Mouse (Mus musculus) hematopoietic stem cell, adult 5-6 weeks (primary cell): ENCODE measurements around the gene Cyp2w1. TPM values are rescaled to one million over a fixed set of nuclear protein-coding genes. Genes with fewer than 3 reads are reported as not detected.

Source experiments
- ATAC-seq, 2 experiments: fragments of 125-278 bp in 1 of 2; replicated peaks in 1 of 2; 2 replicates each; pipeline ENCODE4 v1.8.0; 2016 to 2017; ENCODE audit warnings: inconsistent platforms in 2 of 2, mild to moderate bottlenecking in 2 of 2, moderate number of reproducible peaks in 2 of 2, low read depth in 1 of 2, moderate TSS enrichment in 1 of 2; ENCODE audit not compliant: low FRiP score in 2 of 2, poor library complexity in 2 of 2, severe bottlenecking in 2 of 2, insufficient read depth in 1 of 2, low TSS enrichment in 1 of 2
- total RNA-seq: library from RNA; stranded (forward); fragments of 172-1452, 232-1000 nt; gene quantifications from 2 replicates; pipeline ENCODE4 v1.2.3, GENCODE M21; 2017

Cyp2w1 gene
- total RNA-seq: not detected in 2 replicates

DNA sequence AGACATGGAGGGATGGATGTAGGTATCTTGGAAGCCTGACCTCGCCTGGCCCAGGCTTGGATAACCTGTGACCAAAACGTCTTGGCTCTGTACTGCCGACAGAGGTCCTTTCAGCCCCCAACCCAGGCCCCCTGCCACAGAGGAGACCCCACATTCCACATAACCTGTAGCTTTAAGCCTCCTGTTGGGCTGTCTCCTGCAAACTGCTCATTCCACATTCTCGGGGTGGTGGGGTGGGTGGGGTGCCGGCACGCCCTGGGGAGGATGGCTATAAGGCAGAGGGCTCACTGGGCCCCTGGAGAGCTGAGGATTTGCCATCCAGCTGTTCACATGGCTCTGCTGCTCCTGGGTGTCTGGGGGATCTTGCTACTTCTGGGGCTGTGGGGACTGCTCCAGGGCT, at the start of gene Cyp2w1:
TSS of gene Cyp2w1 (plus strand) at position 301 of the 400 bp plus-strand sequence.
- no peak for ATAC-seq

DNA sequence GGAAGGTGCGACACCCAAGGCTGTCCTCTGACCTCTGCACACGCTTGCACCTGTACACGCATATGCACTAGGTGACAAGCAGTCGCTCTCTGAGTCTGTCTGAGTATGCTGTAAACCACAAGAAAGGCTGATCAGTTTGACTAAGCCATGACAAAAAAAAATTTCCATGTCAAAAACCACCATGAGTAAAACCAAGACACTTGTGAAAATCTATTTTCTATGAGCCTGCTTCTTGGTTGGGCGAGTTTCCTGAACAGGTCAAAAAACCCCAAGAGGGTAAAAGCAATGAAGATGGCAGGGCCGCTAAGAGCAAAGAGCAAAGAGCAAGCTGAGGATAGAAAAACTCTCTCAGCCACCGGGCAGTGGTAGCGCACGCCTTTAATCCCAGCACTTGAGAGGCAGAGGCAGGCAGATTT, 48.8 kb upstream of the Cyp2w1 start:
- no peak for ATAC-seq

DNA sequence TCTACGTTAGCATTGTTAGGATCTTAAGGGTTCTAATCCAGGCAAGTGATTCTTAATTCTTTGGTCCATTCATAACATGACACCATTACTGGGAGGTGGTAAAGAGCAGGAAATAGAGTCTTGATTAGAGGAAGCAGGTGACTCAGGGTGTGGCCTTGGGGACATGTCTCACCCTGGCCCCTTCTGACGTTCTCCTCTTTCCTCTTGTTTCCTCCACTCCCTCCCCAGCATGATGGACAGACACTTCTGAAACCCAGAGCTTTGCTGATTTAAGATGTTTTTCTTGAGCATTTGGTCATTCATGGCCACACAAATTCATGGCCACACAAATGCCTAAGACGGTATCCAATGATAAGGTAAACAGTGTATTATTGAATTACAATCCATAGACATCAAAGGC, 42.5 kb upstream of the Cyp2w1 start:
- ATAC-seq: no peak

DNA sequence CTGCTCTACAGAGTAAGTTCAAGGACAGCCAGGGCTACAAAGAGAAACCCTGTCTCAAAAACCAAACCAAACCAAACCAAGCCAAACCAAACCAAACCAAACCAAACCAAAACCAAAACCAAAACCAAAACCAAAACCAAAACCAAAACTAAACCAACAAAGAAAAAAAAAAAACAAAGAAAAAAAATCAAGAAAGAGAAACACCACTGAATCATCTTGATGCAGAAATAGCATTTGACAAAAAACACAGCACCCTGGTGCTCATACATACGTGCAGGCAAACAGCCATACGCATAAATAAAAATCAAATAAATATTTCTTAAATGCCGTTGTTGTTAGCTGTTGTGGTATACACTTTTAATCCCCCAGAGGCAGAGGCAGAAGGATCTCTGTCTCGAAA, 41.9 kb upstream of the Cyp2w1 start:
- no peak for ATAC-seq

DNA sequence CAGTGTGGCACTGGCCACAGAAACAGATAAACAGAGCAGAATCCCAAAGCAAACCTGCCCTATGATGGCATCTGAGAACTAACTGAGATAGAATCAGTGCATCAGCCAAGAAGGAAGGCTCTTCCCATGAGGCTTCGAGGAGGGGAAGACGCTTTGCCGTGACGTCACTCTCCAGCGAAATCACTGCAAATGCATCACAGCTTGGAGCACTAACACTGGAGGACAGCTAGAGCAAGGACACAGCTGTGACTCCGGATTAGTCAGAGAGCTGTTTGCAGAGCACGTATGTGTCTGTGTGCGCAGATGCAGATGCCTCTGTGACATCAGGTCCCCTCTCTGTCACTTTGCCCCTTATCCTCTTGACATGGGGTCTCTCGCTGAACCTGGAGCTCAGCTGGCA, 40.6 kb upstream of the Cyp2w1 start:
- no peak for ATAC-seq

DNA sequence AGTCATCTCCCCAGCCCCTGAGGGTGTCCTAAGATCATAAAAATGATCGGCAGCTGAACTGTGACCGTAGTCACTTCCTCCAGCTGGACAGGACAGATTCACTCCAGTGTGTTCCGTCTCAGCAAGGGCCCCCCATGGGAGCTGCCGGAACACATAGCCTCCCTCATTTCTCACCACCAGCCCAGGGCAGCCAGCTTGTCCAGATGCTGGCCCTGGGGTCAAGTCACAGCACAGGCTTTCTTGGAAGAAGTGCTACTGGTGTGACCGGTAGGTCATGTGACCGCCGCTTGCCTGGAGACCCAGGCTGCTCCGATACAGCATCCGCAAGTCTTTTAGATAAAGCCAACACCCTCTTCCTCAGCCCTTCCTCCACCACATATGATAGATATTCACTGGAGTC, 38.9 kb upstream of the Cyp2w1 start:
- no peak for ATAC-seq

DNA sequence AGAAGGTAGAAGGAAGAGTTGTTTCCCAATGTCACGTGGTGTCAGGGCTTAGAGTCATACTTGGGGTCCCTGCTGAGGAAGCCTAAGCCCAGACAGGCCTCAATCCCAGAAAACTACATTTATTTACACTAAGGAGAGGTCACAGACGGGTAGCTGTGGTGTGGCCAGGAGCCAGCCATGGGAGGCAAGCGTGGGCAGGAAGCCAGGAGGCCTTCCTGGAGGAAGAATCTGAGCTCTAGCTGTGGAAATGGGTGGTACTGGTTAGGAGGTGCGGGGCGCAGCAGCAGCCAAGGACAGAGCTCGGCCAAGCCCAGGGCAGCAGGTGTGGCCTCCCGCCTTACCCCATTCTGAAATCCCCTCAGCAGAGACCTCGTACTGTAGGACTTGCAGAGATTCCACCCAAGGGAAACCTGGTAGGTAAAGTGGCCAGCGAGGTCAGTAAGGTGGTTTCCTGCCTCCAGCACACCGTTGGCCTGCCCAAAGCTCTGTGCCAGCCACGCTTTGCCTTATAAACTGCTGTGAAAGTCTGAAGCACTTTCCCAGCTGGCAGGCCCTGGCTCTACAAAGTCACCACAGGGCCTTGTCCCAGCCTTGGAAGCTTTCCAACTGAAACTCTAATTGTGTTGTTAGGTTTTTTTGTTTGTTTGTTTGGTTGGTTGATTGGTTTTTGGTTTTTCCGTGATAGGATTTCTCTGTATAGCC, 37.3 kb upstream of the Cyp2w1 start:
- peak in 1 of 2 experiments; percentile 23; a peak in 1 of 4 replicates for ATAC-seq

DNA sequence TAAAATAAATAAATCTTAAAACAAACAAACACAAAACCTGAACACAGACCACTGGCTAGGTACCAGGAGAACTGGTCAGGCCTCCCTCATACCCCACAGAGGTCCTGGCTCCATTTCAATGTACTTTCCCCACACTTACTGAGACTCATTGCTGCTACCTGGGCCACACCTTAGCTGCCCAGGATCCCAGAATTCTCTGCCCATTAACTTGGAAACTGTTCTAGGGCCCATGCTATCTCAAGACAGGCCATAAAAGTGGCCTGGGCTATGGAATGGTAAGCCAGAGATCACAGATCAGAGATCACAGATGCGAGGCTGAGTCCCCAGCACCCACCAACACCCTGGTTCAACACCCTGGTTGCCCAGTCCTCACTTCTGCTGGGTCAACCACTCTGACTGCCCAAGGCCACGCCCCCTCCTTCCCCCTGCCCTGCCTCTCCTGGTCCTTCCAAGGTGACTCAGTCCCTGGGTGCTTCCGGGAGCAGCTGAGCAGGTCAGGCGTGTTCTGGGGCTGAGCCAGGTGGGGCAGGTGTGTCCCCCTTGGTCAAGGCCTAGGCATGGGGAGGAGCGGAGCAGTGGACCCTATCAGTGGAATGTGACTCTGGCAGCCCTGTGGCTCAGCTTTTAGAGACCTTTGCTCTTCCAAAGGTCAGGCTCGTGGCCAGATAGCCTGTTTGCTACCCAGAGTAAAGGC, 35.3 kb upstream of the Cyp2w1 start:
- ATAC-seq: no peak

DNA sequence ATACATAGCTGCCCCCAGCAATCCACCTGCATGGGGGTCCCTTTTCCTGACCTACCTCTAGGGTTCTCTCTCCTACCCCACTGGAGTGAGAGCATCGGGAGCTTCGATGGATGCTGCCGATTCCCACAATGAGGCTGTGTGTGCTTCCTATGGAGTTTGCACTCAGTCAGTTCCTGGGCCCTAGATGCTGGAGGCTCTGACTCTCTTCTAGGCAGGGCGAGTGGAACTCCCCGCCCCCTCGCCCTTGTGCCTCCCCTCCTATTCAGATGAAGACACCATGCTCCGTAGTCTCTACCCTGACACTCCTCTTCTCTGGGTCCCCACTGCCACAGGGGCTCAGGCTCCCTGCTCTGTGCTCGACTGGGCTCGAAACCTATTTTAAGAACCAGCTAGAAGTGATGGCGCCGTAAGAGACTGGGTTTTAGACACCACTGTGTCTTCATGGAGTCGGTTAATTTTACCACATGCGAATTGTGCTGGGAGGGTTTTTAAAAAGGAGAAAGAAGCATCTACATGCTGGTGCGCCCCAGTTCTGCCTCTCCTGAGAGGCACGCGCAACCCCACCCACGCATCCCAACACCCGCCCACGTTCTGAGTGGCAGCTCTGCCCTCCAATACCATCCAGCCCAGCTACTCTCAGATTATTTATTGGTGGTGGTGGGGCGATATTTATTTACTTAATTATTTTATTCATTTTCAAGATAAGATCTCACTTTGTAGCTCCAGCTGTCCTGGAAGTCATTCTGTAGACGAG, 34.5 kb upstream of the Cyp2w1 start:
- ATAC-seq: no peak

DNA sequence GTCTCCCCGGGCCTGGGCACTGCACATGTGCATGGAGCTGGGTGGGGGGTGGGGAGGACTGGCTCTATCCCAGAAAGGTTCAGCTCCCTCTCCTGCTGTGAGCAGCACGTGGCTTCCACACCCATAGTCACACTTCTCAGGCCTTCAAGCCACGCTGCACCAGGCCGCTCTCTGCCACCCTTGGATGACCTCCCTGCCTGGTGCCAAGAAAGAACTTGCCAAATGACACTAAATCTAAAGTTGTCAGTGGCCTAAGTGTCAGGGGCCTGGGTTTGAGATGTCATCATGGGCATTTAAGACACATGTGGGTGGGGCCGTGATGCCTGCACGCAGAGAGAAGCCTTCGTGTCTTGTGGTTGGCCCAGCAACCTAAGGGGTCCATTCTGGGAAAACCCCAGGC, 32.0 kb upstream of the Cyp2w1 start:
- ATAC-seq: no peak

DNA sequence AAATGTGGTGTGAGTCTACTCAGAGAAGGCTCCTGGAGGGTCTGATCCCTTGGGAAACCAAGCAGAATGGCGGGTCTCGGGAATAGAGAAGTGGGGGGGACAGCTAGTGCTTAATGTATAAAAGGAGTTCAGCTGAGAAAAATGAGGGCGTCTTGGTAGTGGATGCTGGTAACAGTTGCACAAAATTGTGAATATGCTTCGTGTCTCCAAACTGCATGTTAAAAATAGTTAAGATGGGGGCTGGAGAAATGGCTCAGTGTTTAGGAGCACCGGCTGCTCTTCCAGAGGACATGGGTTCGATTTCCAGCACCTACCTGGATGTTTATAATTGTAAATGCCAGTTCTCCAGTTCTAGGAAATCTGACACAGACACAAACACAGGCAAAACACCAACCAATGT, 31.1 kb upstream of the Cyp2w1 start:
- no peak for ATAC-seq

DNA sequence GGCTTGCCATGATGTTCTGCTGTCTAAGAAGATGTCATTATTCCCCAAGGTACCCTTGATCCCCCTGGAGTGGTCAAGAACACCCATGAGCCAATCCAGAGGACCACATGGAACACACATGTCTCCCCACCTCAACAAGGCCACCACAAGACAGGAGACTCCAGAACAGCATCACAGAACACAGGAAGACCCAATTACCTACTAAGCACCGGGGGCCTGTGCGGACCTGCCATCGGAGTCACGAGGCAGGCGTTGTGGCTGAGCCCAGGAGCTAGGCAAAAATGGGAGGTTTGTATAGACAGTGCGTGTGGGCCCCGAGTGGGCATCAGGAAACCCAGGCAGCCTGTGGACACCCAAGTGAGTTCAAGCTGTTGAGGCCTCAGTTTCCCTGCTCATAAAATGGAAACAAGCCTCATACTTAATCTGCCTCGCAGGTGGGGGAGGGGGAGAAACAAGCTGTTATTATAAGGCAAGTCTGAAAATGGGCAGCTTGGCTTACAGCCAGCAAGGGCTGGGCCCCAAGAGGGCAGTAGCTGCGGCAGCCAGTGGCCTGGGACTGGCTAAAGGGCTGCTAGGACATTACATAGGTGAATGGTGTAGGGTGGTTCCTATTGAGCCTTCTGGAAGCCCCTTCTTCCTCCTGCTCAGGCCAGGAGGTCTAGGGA, 29.0 kb upstream of the Cyp2w1 start:
- no peak for ATAC-seq

DNA sequence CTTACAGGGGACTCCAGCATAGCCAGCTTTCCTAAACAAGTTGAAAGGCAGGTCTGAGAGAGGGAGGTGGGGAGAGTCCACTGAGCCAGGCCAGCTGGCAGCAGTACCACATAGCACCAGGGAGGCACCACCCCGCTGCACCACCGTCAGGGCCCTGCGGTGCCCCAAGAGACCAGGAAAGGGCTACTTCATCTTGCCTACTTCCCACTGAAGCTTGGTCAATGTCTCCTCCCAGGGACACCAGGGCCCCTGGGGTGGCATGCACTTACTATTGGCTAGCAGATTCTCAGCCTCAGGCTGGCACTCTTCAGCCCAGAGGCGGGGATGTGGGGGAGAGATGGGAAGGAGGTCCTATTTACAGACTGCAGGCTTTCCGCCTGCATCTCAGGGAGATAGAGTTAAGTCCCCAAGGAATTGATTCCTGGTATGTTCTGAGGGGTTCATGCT, 28.3 kb upstream of the Cyp2w1 start:
- peak; percentile 61 to 72 for ATAC-seq

DNA sequence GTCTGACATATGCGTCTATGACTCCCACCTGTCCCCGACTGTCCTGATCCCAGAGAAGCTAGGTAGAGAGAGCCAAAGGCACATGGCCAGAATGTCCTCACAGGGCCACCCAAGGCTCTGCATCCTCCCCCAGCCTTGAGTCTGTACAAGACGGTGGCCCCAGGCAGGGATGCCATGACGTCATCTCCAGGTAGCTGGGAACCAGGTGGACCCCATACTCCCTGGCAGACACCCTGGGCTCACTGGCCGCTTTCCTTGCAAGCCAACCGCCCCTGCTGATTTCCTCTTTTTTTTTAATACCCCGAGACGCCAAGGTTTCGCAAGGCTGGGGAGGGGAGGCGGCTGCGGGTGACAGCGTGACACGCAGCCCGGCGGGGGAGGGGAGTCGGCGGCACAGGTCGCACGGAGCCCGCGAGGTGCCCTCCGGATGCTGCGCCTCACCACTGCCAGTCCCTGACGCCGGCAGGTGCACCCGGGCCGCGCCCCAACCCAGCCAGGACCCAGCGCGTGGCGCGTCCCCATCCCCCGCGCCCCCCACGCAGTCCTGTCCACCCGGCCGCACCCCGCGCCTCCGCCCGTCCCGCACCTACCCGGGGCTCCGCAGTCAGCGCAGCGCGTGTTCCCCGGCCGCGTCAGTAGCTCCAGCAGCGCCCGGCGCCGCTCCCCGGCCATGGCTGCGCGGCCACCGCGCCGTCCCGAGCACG, 27.6 kb upstream of the Cyp2w1 start:
- peak; percentile 30 to 56 for ATAC-seq

DNA sequence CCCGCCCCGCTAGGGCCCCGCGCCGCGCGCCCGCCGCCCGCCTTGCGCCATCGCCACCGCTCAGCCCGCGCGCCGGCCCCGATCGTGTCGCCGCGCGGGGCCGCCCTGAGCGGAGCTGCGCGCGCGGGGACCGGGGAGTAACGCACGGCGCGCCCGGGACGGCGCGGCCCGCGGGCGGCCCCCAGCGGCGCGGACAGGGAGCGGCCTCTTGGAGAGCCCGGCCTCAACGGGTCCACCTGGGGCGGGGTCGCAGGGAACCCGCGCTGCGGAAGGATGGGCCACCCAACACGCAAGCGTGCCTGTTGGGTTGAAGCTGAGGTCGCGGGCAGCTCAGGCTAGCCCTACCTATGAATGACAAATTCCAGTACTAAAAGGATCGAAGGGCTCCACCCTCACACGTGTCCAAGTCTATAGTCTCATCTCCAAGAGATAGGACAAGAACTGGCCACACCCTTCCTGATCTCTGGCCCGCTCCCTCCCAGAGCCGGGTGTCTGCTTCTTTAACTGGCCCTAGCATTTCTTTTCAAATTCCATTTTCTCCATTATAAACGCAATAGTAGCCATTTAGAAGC, 26.9 kb upstream of the Cyp2w1 start, which contains the start of gene Adap1:
TSS of gene Adap1 (minus strand) at position 228 of the 572 bp plus-strand sequence.
- ATAC-seq: peak; percentile 40 to 44

DNA sequence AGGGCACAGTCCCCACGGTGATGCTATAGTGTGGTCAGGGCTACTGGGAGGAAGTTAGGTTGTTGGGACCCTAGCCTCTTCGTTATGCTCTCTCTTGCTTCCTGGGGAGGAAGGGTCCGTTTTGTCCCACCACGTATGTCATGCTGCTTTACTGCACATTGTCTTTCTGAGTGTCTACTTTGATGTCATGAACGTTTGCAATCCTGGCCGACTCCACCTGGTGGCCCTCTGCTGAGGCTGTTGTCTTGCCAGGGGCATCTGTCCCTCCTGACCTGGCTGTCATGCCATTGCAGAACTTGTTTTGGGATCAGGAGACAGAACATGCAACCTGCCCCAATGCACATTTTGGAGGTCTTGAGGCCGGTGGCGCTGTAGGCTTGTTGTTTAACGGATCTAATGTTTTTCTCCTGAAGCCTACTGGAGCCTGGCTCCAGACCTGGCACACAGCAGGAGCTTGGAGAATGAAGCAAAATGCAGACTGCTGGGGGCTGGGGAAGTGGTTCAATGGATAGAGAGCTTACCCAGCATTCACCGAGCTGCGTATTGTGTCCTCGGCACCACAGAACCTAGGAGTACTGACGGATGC, 26.2 kb upstream of the Cyp2w1 start:
- ATAC-seq: no peak
